Mouse (Mus musculus): ENCODE measurements around the gene Slc16a8. TPM values are rescaled to one million over a fixed set of nuclear protein-coding genes. Genes with fewer than 3 reads are reported as not detected.

Slc16a8 gene
- total RNA-seq, 1 experiment from 2014 or later: not detected

Other genes with a start within 250 kb of the Slc16a8 start
- gene H1f0, start 226.3 kb downstream of the Slc16a8 start, total RNA-seq (2017): 75.7 and 76.0 TPM in 2 replicates
- gene Galr3, start 212.9 kb downstream of the Slc16a8 start, total RNA-seq (2017): 1.5 and 1.7 TPM in 2 replicates
- gene Ankrd54, start 191.9 kb downstream of the Slc16a8 start, total RNA-seq (2017): 15.1 and 15.6 TPM in 2 replicates
- gene Eif3l, start 179.6 kb downstream of the Slc16a8 start, total RNA-seq (2017): 204 and 224 TPM in 2 replicates
- gene Micall1, start 145.9 kb downstream of the Slc16a8 start, total RNA-seq (2017): 3.4 and 6.7 TPM in 2 replicates
- gene Polr2f, start 113.8 kb downstream of the Slc16a8 start, total RNA-seq (2017): 42.5 and 72.2 TPM in 2 replicates
- 0.84 and 1.9 TPM in 2 replicates for gene 1700088E04Rik, start 113.5 kb downstream of the Slc16a8 start, total RNA-seq (2017)
- gene Sox10, start 89.5 kb downstream of the Slc16a8 start, total RNA-seq (2017): not detected in 2 replicates
- 13.0 and 21.2 TPM in 2 replicates for gene Pick1, start 25.6 kb downstream of the Slc16a8 start, total RNA-seq (2017)
- gene Gm49486, start 25.4 kb downstream of the Slc16a8 start, total RNA-seq (2017): not detected in 2 replicates
- 0.13 and 0.79 TPM in 2 replicates for gene Baiap2l2, start 30.8 kb upstream of the Slc16a8 start, total RNA-seq (2017)
- 7.4 and 10.2 TPM in 2 replicates for gene Pla2g6, start 73.6 kb upstream of the Slc16a8 start, total RNA-seq (2017)
- 12.3 and 31.4 TPM in 2 replicates for gene Maff, start 91.9 kb upstream of the Slc16a8 start, total RNA-seq (2017)
- 3.5 and 6.5 TPM in 2 replicates for gene Tmem184b, start 148.8 kb upstream of the Slc16a8 start, total RNA-seq (2017)
- gene Csnk1e, start 200.8 kb upstream of the Slc16a8 start, total RNA-seq (2017): 55.3 and 55.5 TPM in 2 replicates